Comparison of ENCODE assay signal across 9 mouse cellular contexts in genomic region chrX:139416701-139417100, GRCm38 (mm10).
DNase-seq lines count a peak whose midpoint lies in the region; ATAC-seq lines count a peak whose summit lies in the region.
"Had no signal": no experiment of that assay in that cellular context is flagged by ENCODE, and none has a peak within 500 bp of the region (broad histone marks: within the 10 kb centered on the region; RNA-seq: fewer than 3 reads in every experiment).

No protein-coding gene starts in this region.

- no peaks in the 10 kb centered on the region for H3K4me1 ChIP-seq in kidney, embryonic 15.5 days
- H3K4me1 ChIP-seq: embryonic facial prominence, embryonic 13.5 days had no signal

- intact Hi-C loops in left cerebral cortex, postnatal 36 days (cut with DNase I): loop anchor here (5.0 kb wide), 2 partner anchors 251 to 346 kb away; no protein-coding TSS in a partner anchor

- ATAC-seq in kidney, embryonic 15.5 days (replicated peaks; ENCODE audit: low FRiP score): no peak

- no peak overlapping the region for H3K4me2 ChIP-seq in kidney, embryonic 15.5 days
- H3K4me2 ChIP-seq: embryonic facial prominence, embryonic 13.5 days had no signal

- peak; percentile 77 for DNase-seq in kidney, adult 18-20 months
- DNase-seq in R1 (ENCODE audit: low read depth, low spot score): peak; percentile 44
- DNase-seq in cerebellum, postnatal 14 days: peak; percentile 75 to 84
- peak; percentile 33 for DNase-seq in hindlimb bud, embryonic 11.5 days (ENCODE audit: extremely low spot score, low read depth, low spot score)
- DNase-seq in left cerebral cortex, postnatal 36 days (ENCODE audit: low spot score in 2 of 2): peak; percentile 17 to 43
- DNase-seq in ovary, postnatal 36 days (ENCODE audit: low spot score): peak; percentile 16
- DNase-seq in urinary bladder, postnatal 36 days (ENCODE audit: low spot score in 2 of 2): peak; percentile 29 to 62

- no peak overlapping the region for H3K27ac ChIP-seq in kidney, embryonic 15.5 days
- H3K27ac ChIP-seq: embryonic facial prominence, embryonic 13.5 days had no signal

- no peaks in the 10 kb centered on the region for H3K9me3 ChIP-seq in kidney, embryonic 15.5 days (replicated peaks)
- H3K9me3 ChIP-seq: embryonic facial prominence, embryonic 13.5 days had no signal

- no peaks in the 10 kb centered on the region for H3K36me3 ChIP-seq in kidney, embryonic 15.5 days
- H3K36me3 ChIP-seq: embryonic facial prominence, embryonic 13.5 days had no signal

- 62% methylated on average over 6 of the region's 6 CpGs for WGBS in kidney, embryonic 15.5 days

- H3K4me3 ChIP-seq in kidney, embryonic 15.5 days (replicated peaks): no peak overlapping the region
- H3K4me3 ChIP-seq: embryonic facial prominence, embryonic 13.5 days had no signal

- H3K9ac ChIP-seq in kidney, embryonic 15.5 days: no peak overlapping the region
- H3K9ac ChIP-seq: embryonic facial prominence, embryonic 13.5 days had no signal

- H3K27me3 ChIP-seq in kidney, embryonic 15.5 days: peaks cover 12% of the 10 kb centered on the region; the same call in 1 of the 2 replicates

Comparison
In these comparisons a context has a peak if more than half of its experiments do, and no peak if none do; other contexts are left out.
1. DNase-seq: peak in every context shown above with its lines; median percentile 80 in cerebellum, postnatal 14 days; 77 in kidney, adult 18-20 months; 46 in urinary bladder, postnatal 36 days; 44 in R1; 33 in hindlimb bud, embryonic 11.5 days; 30 in left cerebral cortex, postnatal 36 days; 16 in ovary, postnatal 36 days.